Mouse (Mus musculus): ENCODE measurements around the gene 2810006K23Rik. TPM values are rescaled to one million over a fixed set of nuclear protein-coding genes. Genes with fewer than 3 reads are reported as not detected.
A peak's percentile ranks its signal among the peaks of the same experiment; 100 is the strongest.
"Not testable (repeated sequence)": the region's sequence is repeated elsewhere in the genome, so short reads cannot be mapped to it uniquely, and the experiment has no call there.

2810006K23Rik gene
- total and polyA plus RNA-seq, 3 experiments = 6.9 to 12.0 (median 11.4) TPM

DNA sequence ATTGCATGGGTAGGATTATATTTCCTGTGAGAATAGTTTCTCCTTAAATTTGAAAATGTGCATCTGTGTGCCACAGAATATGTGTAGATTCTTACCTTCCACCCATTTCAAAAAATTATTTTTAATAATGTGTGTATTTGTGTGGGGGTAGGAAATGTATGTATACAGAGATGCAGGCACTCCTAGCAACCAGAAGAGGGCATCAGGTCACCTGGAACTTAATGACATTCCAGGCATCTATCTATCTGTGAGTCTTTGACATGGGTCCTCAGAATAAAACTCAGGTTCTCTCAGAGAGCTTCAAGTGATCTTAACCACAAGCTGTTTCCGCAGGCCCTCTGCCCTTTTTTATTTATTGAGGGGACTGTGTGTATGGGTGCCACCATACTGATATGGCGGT lies 31.8 kb downstream of the 2810006K23Rik start:
- Histone ChIP-seq H3K9ac (ENCODE audit: low read depth, low read length) (no peak overlapping the region), H3K27ac (no peak overlapping the region), H3K36me3 (ENCODE audit: control insufficient read depth, insufficient read depth, low read length) (no peaks in the 10 kb centered on the region), H3K79me2 (replicated peaks; ENCODE audit: control insufficient read depth, insufficient read depth, low read length) (no peaks in the 10 kb centered on the region), H3K27me3 (ENCODE audit: control insufficient read depth, insufficient read depth, low read length) (no peaks in the 10 kb centered on the region), H3K4me1 (ENCODE audit: control insufficient read depth, insufficient read depth, low read length) (no peaks in the 10 kb centered on the region), H3K4me3 (no peak overlapping the region)
- intact Hi-C loops (cut with DNase I) = no loop called here
- no peak for DNase-seq
- WGBS = 92% methylated on average over 2 of the region's 2 CpGs
- no peak for TF ChIP-seq POLR2A (IDR thresholded peaks at IDR 0.05; ENCODE audit: insufficient read depth, low read depth, low read length)
- TF ChIP-seq CTCF (IDR thresholded peaks at IDR 0.05) = peak; percentile 69
- no peak for TF ChIP-seq EP300 (IDR thresholded peaks at IDR 0.05; ENCODE audit: insufficient read depth, low read depth, low read length)

DNA sequence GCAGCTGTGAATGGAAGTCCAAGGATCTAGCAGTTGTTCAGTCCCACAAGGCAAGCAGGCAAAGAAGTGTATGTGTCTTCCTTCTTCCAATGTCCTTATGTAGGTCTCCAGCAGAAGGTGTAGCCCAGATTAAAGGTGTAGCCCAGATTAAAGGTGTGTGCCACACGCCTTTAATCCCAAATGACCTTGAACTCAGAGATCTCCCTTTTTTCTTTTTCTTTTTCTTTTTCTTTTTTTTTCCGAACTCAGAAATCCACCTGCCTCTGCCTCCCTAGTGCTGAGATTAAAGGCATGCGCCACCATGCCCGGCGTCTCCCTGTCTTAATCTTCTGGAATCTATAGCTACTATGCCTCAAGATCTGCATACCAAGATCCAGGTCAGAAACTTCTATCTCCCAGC lies 35.1 kb downstream of the 2810006K23Rik start, which contains the start of gene Cdk2ap1:
Gene Cdk2ap1, minus strand, starts transcription at position 101 of the 400 bp plus-strand sequence.
- H3K27me3 ChIP-seq (ENCODE audit: control insufficient read depth, insufficient read depth, low read length); H3K79me2 ChIP-seq (replicated peaks; ENCODE audit: control insufficient read depth, insufficient read depth, low read length); H3K4me1 ChIP-seq (ENCODE audit: control insufficient read depth, insufficient read depth, low read length); H3K9ac ChIP-seq (ENCODE audit: low read depth, low read length); H3K27ac ChIP-seq; DNase-seq; H3K4me3 ChIP-seq; intact Hi-C loops (cut with DNase I); H3K36me3 ChIP-seq (ENCODE audit: control insufficient read depth, insufficient read depth, low read length): not testable (repeated sequence)
- 88% methylated on average over 5 of the region's 5 CpGs for WGBS

DNA sequence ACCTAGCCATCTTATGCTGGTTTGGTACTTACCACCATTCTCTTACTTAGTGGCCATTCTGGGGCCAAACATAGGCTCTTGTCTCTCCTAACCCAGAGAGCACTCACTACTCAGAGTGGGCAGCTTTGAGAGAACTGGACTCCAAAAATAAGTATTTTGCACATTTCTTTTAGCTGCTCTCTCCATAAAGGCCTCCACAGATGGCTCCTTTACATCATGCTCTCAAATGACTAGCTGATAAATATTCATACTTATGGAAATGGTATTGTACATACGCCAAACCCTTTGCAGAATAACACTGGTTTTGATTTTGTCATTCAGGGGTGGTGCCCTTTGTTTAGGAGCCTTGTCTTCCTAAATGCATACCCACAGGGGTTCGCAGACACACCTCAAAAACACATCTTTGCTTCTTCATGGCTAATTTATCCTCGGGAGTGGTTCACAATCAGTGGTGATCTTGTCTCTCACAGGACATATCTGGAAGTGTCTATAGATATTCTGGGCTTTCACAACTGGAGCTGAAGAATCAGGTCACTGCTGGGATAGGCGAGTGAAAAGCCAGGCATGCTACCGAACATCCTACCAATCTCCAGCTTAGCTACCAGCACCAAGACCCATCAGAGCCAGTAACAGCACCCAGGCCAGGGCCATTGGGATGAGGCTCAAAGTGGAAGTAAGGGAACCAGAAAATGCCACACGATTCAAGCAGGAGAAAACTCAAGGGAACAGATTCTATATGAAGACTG lies 36.5 kb downstream of the 2810006K23Rik start:
- H3K4me1 ChIP-seq (ENCODE audit: control insufficient read depth, insufficient read depth, low read length) = no peaks in the 10 kb centered on the region
- no peak for DNase-seq
- H3K36me3 ChIP-seq (ENCODE audit: control insufficient read depth, insufficient read depth, low read length) = no peaks in the 10 kb centered on the region
- H3K9ac ChIP-seq (ENCODE audit: low read depth, low read length) = no peak overlapping the region
- H3K27me3 ChIP-seq (ENCODE audit: control insufficient read depth, insufficient read depth, low read length) = no peaks in the 10 kb centered on the region
- 87% methylated on average over 6 of the region's 6 CpGs for WGBS
- intact Hi-C loops (cut with DNase I) = no loop called here
- TF ChIP-seq CTCF (IDR thresholded peaks at IDR 0.05) (no peak), POLR2A (IDR thresholded peaks at IDR 0.05; ENCODE audit: insufficient read depth, low read depth, low read length) (no peak), EP300 (IDR thresholded peaks at IDR 0.05; ENCODE audit: insufficient read depth, low read depth, low read length) (no peak)
- H3K79me2 ChIP-seq (replicated peaks; ENCODE audit: control insufficient read depth, insufficient read depth, low read length) = no peaks in the 10 kb centered on the region
- H3K27ac ChIP-seq = no peak overlapping the region
- no peak overlapping the region for H3K4me3 ChIP-seq

DNA sequence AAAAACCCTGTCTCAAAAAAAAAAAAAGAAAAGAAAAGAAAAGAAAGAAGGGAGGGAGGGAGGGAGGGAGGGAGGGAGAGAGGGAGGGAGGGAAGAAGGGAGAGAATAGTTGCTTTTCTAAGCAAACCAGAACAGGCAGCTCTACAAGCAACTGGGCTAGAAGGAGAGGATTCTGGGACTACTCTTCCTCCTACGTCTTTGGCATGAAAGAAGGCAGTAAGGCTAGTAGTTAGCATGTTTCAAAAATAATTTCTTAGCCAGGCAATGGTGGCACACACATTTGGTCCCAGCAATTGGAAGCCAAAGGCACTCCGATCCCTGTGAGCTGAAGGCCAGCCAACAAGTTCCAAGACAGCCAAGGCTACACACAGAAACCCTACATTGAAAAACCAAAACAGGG lies 37.9 kb downstream of the 2810006K23Rik start:
- H3K36me3 ChIP-seq (ENCODE audit: control insufficient read depth, insufficient read depth, low read length) = no peaks in the 10 kb centered on the region
- intact Hi-C loops (cut with DNase I) = no loop called here
- DNase-seq = no peak
- TF ChIP-seq EP300 (IDR thresholded peaks at IDR 0.05; ENCODE audit: insufficient read depth, low read depth, low read length) (no peak), POLR2A (IDR thresholded peaks at IDR 0.05; ENCODE audit: insufficient read depth, low read depth, low read length) (no peak), CTCF (IDR thresholded peaks at IDR 0.05) (no peak)
- H3K27ac ChIP-seq = no peak overlapping the region
- no peaks in the 10 kb centered on the region for H3K4me1 ChIP-seq (ENCODE audit: control insufficient read depth, insufficient read depth, low read length)
- H3K27me3 ChIP-seq (ENCODE audit: control insufficient read depth, insufficient read depth, low read length) = no peaks in the 10 kb centered on the region
- no peak overlapping the region for H3K4me3 ChIP-seq
- H3K79me2 ChIP-seq (replicated peaks; ENCODE audit: control insufficient read depth, insufficient read depth, low read length) = no peaks in the 10 kb centered on the region
- 89% methylated on average over 2 of the region's 2 CpGs for WGBS
- no peak overlapping the region for H3K9ac ChIP-seq (ENCODE audit: low read depth, low read length)

DNA sequence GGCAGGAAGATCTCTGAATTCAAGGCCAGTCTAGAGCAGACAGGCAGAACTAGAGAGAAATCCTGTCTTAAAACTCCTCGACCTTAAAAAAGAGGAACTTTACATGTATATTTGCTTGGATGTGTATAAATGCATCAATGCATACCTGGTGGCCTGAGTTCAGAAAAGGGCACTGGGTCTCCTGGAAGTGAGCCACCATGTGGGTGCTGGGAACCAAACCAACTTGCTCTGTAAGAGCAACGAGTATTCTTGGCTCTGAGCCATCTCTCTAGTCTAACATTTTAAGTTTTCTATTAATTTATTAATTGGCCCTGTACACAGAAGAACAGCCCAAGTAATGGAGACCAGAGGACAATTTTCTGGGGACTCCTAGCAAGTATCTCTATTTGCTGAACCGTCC lies 38.8 kb downstream of the 2810006K23Rik start:
- H3K27me3 ChIP-seq (ENCODE audit: control insufficient read depth, insufficient read depth, low read length) = no peaks in the 10 kb centered on the region
- intact Hi-C loops (cut with DNase I) = no loop called here
- H3K79me2 ChIP-seq (replicated peaks; ENCODE audit: control insufficient read depth, insufficient read depth, low read length) = no peaks in the 10 kb centered on the region
- WGBS = 63% methylated on average over 3 of the region's 3 CpGs
- no peak for DNase-seq
- no peak for TF ChIP-seq POLR2A (IDR thresholded peaks at IDR 0.05; ENCODE audit: insufficient read depth, low read depth, low read length)
- no peak for TF ChIP-seq CTCF (IDR thresholded peaks at IDR 0.05)
- no peak for TF ChIP-seq EP300 (IDR thresholded peaks at IDR 0.05; ENCODE audit: insufficient read depth, low read depth, low read length)
- H3K4me1 ChIP-seq (ENCODE audit: control insufficient read depth, insufficient read depth, low read length) = no peaks in the 10 kb centered on the region
- H3K36me3 ChIP-seq (ENCODE audit: control insufficient read depth, insufficient read depth, low read length) = no peaks in the 10 kb centered on the region; the same call in 1 of the 2 replicates
- H3K27ac ChIP-seq = no peak overlapping the region
- no peak overlapping the region for H3K4me3 ChIP-seq
- H3K9ac ChIP-seq (ENCODE audit: low read depth, low read length) = no peak overlapping the region

DNA sequence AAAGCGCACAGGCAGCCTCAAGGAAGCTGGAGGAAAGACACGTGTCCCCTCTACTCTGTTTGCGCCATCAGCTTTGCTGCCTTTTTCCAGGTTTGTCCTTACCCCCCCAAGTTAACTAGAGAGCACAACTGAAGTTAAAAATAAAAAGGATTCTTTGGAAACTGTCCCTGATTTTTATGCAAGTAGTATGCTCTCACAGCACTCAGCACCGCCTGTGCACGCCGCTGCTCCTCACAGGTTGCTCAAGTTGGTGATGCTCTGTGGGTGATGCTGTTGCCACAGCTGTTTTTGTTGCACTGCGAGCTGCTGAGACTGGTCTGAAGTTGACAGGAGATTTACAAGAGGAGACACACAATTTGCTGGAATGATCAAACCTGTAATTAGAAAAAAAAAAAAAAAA lies 46.4 kb downstream of the 2810006K23Rik start:
- no peak for TF ChIP-seq POLR2A (IDR thresholded peaks at IDR 0.05; ENCODE audit: insufficient read depth, low read depth, low read length)
- no peak for DNase-seq
- H3K4me1 ChIP-seq (ENCODE audit: control insufficient read depth, insufficient read depth, low read length) = no peaks in the 10 kb centered on the region
- no peaks in the 10 kb centered on the region for H3K79me2 ChIP-seq (replicated peaks; ENCODE audit: control insufficient read depth, insufficient read depth, low read length)
- H3K27ac ChIP-seq = no peak overlapping the region
- intact Hi-C loops (cut with DNase I) = no loop called here
- no peaks in the 10 kb centered on the region; the same call in 1 of the 2 replicates for H3K36me3 ChIP-seq (ENCODE audit: control insufficient read depth, insufficient read depth, low read length)
- no peak overlapping the region for H3K4me3 ChIP-seq
- 96% methylated on average over 7 of the region's 7 CpGs for WGBS
- H3K9ac ChIP-seq (ENCODE audit: low read depth, low read length) = no peak overlapping the region
- no peaks in the 10 kb centered on the region for H3K27me3 ChIP-seq (ENCODE audit: control insufficient read depth, insufficient read depth, low read length)

Data from heart, adult 2 months (tissue).